Mouse (Mus musculus) embryonic facial prominence, embryonic 15.5 days (tissue): ENCODE data around the gene Klhl24. TPM values are rescaled to one million over a fixed set of nuclear protein-coding genes. Genes with fewer than 3 reads are reported as not detected.

ENCODE experiments used
- ATAC-seq: fragments of 200-750 bp; cut with Nextera tagmentation; 2 replicates; pipeline ENCODE4 v1.8.0; 2017; ENCODE audit warnings: low read depth, moderate TSS enrichment; ENCODE audit not compliant: insufficient number of reproducible peaks, low FRiP score, low TSS enrichment
- H3K27ac ChIP-seq: fragments of 300-500 bp; sonication (generic); replicated peaks from 2 replicates; pipeline ENCODE4 v1.5.1; 2015; ENCODE audit warnings: mild to moderate bottlenecking, inconsistent platforms
- H3K27me3 ChIP-seq: fragments of 300-500 bp; sonication (generic); 2 replicates; pipeline ENCODE4 v1.6.1; 2015; ENCODE audit warnings: inconsistent platforms
- H3K36me3 ChIP-seq: fragments of 300-500 bp; sonication (generic); 2 replicates; pipeline ENCODE4 v1.6.1; 2015; ENCODE audit warnings: mild to moderate bottlenecking, inconsistent platforms
- H3K4me1 ChIP-seq: fragments of 300-500 bp; sonication (generic); 2 replicates; pipeline ENCODE4 v1.6.1; 2015; ENCODE audit warnings: inconsistent platforms
- H3K4me2 ChIP-seq: fragments of 300-500 bp; sonication (generic); replicated peaks from 2 replicates; pipeline ENCODE4 v1.6.1; 2015; ENCODE audit warnings: mild to moderate bottlenecking, inconsistent platforms
- H3K4me3 ChIP-seq: fragments of 300-500 bp; sonication (generic); replicated peaks from 2 replicates; pipeline ENCODE4 v1.5.1; 2015; ENCODE audit warnings: mild to moderate bottlenecking, inconsistent platforms
- H3K9ac ChIP-seq: fragments of 300-500 bp; sonication (generic); 2 replicates; pipeline ENCODE4 v1.6.1; 2015; ENCODE audit warnings: inconsistent platforms
- H3K9me3 ChIP-seq: fragments of 300-500 bp; sonication (generic); replicated peaks from 2 replicates; pipeline ENCODE4 v1.6.1; 2016; ENCODE audit warnings: inconsistent platforms
- WGBS: fragments of 180-500 bp; shearing (Covaris S2); methylation state at CpG from one replicate; pipeline ENCODE4 v1.1.7; 2015; 5-methylcytosine and 5-hydroxymethylcytosine counted together
- polyA plus RNA-seq: library from polyadenylated mRNA; unstranded; fragments of >200 nt; fragmentation: Nextera tagmentation; extraction: Ambion mirVana; gene quantifications from 2 replicates; pipeline ENCODE4 v1.2.1, GENCODE M21; 2015

Klhl24 gene
- polyA plus RNA-seq, 1 experiment from 2014 or later: 23.1 TPM

DNA sequence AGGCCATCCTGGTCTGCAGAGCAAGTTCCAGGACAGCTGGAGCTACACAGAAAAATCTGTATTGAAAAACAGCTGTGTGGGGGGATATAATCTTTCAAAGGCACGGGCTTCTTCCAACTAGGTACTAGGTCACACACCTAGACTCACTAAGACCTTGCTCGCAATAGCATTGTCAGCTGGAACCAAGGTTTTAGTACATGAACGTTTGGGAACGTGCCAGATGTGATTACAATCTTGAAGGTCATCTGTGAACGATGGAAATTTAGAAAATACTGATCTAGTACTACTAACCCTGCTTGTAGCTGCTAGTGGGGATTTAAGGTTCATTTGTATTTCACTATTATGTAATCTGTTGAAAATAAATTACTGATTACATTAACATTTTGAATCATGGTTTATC is 54.6 kb downstream of the Klhl24 start:
- no peaks in the 10 kb centered on the region for H3K9me3 ChIP-seq
- no peak overlapping the region for H3K4me3 ChIP-seq
- 64% methylated on average over 5 of the region's 5 CpGs for WGBS
- H3K27ac ChIP-seq: no peak overlapping the region
- H3K27me3 ChIP-seq: no peaks in the 10 kb centered on the region
- no peak for ATAC-seq
- H3K9ac ChIP-seq: no peak overlapping the region
- H3K4me2 ChIP-seq: no peak overlapping the region
- H3K4me1 ChIP-seq: no peaks in the 10 kb centered on the region
- peaks cover 40% of the 10 kb centered on the region for H3K36me3 ChIP-seq

DNA sequence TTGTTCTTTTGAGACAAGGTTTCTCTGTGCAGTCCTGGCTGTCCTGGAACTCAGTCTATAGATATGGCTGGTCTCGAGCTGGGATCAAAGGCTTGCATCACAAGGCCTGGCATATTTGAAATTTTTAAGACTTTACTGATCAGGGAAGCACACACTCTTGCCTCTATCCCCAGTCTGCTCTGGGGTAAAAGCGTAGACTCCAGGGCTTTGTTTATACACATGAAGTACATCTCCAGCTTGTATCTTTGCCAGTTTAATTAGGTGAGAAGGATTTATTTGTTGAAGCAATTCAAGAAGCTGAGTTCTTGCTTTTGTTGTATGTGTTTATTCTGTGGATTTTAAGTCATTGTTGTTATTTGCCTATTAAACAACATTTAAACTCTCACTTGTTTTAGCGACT is 56.4 kb downstream of the Klhl24 start:
- peaks cover 53% of the 10 kb centered on the region for H3K36me3 ChIP-seq
- no peak overlapping the region for H3K27ac ChIP-seq
- 82% methylated on average over 3 of the region's 3 CpGs for WGBS
- no peaks in the 10 kb centered on the region for H3K4me1 ChIP-seq
- no peak for ATAC-seq
- H3K27me3 ChIP-seq: no peaks in the 10 kb centered on the region
- no peaks in the 10 kb centered on the region for H3K9me3 ChIP-seq
- no peak overlapping the region for H3K4me2 ChIP-seq
- no peak overlapping the region for H3K4me3 ChIP-seq
- H3K9ac ChIP-seq: no peak overlapping the region

GRCm38 (mm10) chr16:20160130-20160529 is 62.8 kb downstream of the Klhl24 start:
- Histone ChIP-seq H3K4me1 (no peaks in the 10 kb centered on the region), H3K9me3 (no peaks in the 10 kb centered on the region), H3K4me2 (no peak overlapping the region), H3K27me3 (no peaks in the 10 kb centered on the region), H3K9ac (no peak overlapping the region), H3K36me3 (peaks cover 80% of the 10 kb centered on the region), H3K4me3 (no peak overlapping the region), H3K27ac (no peak overlapping the region)
- WGBS: 83% methylated on average over 2 of the region's 2 CpGs
- ATAC-seq: no peak

DNA sequence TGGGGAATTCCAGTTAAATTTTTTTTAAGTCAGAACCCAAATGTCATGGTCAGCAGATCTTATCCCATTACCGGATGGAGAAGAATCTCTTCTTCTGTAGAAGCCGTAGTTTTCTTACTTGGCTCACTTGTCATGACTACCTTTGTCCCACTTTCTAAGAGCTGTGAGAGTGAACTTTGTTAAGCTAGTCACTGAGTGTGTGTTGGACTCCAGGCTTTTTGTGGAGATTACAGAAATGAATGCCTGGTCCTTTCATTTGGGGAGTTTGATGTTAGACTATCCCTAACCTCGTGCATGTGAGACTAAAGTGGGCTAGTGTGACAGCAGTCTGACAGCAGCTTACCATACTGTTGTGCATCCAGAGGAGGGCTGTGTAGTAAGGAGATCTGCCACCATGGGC is 71.7 kb downstream of the Klhl24 start:
- WGBS: 91% methylated on average over 3 of the region's 3 CpGs
- Histone ChIP-seq H3K9ac (no peak overlapping the region), H3K4me3 (no peak overlapping the region), H3K9me3 (no peaks in the 10 kb centered on the region; the same call in 1 of the 2 replicates), H3K4me1 (no peaks in the 10 kb centered on the region), H3K36me3 (peaks cover 80% of the 10 kb centered on the region), H3K27ac (no peak overlapping the region), H3K27me3 (no peaks in the 10 kb centered on the region), H3K4me2 (no peak overlapping the region)
- no peak for ATAC-seq

DNA sequence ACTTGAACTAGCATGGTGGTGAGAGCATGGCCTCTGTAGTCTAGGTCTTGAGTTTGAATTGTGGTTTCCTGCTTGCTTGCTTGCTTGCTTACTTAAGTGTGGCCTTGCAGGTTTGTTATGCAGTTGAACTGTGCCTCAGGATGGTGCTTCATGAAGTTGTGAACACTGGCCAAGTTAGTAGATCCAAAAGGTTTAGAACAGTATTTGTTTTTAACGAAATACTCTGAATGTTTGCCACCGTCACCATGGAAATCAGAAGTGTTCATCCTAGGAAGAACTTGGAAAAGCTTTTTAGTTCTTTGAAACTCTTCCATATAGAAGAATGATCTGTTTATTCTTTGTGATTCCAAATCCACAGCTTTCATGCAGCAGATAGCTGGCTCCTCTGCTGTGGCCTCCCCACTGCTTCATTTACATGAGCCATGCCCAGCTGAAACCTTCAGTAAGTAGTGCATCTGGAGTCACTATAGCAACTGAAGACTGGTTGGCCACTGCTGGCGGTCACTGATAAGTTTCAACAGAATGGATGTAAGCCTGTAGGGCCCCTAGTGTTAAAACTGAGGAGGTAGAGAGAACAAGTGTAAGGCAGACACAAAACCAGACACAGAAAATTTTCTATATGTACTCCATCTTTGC is 72.2 kb downstream of the Klhl24 start:
- 74% methylated on average over 3 of the region's 3 CpGs for WGBS
- peaks cover 80% of the 10 kb centered on the region for H3K36me3 ChIP-seq
- H3K9me3 ChIP-seq: no peaks in the 10 kb centered on the region; the same call in 1 of the 2 replicates
- no peak overlapping the region for H3K9ac ChIP-seq
- H3K4me1 ChIP-seq: no peaks in the 10 kb centered on the region
- no peak overlapping the region for H3K27ac ChIP-seq
- no peaks in the 10 kb centered on the region for H3K27me3 ChIP-seq
- H3K4me3 ChIP-seq: no peak overlapping the region
- H3K4me2 ChIP-seq: no peak overlapping the region
- no peak for ATAC-seq

Other genes with a start within 250 kb of the Klhl24 start
- gene Klhl6, start 114.5 kb upstream of the Klhl24 start, polyA plus RNA-seq: 6.3 and 8.0 TPM in 2 replicates
- gene Yeats2, start 43.5 kb downstream of the Klhl24 start, polyA plus RNA-seq: 28.6 and 30.4 TPM in 2 replicates
- gene Map6d1, start 143.8 kb downstream of the Klhl24 start, polyA plus RNA-seq: 0.77 and 1.1 TPM in 2 replicates
- 92.6 and 94.9 TPM in 2 replicates for gene Parl, start 204.8 kb downstream of the Klhl24 start, polyA plus RNA-seq
- 0.08 and 0.13 TPM in 2 replicates for gene Cyp2ab1, start 227.9 kb downstream of the Klhl24 start, polyA plus RNA-seq